In genomic region chr1:171425126-171425525, GRCm38 (mm10) we compare ENCODE assay signal across 13 mouse cellular contexts. TPM values are rescaled to one million over a fixed set of nuclear protein-coding genes. Genes with fewer than 3 reads are reported as not detected.
DNase-seq lines count a peak whose midpoint lies in the region; ATAC-seq and TF ChIP-seq lines count a peak whose summit lies in the region.
"Had no signal": no experiment of that assay in that cellular context is flagged by ENCODE, and none has a peak within 500 bp of the region (broad histone marks: within the 10 kb centered on the region; RNA-seq: fewer than 3 reads in every experiment).

No protein-coding gene starts in this region.

- no peak overlapping the region for H3K4me3 ChIP-seq in intestine, embryonic 15.5 days (replicated peaks)
- H3K4me3 ChIP-seq in midbrain, postnatal 0 days (ENCODE audit: low read depth, low read length), result no peak overlapping the region
- H3K4me3 ChIP-seq: embryonic facial prominence, embryonic 13.5 days; forebrain, embryonic 15.5 days; neural tube, embryonic 13.5 days had no signal

- H3K36me3 ChIP-seq in intestine, embryonic 15.5 days, result no peaks in the 10 kb centered on the region
- no peaks in the 10 kb centered on the region for H3K36me3 ChIP-seq in midbrain, postnatal 0 days (ENCODE audit: insufficient read depth, low read length)

- 29% methylated on average over 4 of the region's 4 CpGs for WGBS in intestine, embryonic 15.5 days
- WGBS in midbrain, postnatal 0 days, result 86% methylated on average over 4 of the region's 4 CpGs

- ATAC-seq in intestine, embryonic 15.5 days, result peak; percentile 75
- ATAC-seq in midbrain, postnatal 0 days (ENCODE audit: low FRiP score), result no peak
- ATAC-seq: forebrain, embryonic 15.5 days had no signal

- no peak overlapping the region for H3K4me2 ChIP-seq in intestine, embryonic 15.5 days (replicated peaks)
- H3K4me2 ChIP-seq in midbrain, postnatal 0 days (ENCODE audit: low read depth, low read length, poor library complexity, severe bottlenecking), result no peak overlapping the region
- H3K4me2 ChIP-seq: embryonic facial prominence, embryonic 13.5 days; forebrain, embryonic 15.5 days; neural tube, embryonic 13.5 days had no signal

- no peak overlapping the region for H3K27ac ChIP-seq in intestine, embryonic 15.5 days
- H3K27ac ChIP-seq in midbrain, postnatal 0 days (ENCODE audit: low read depth, low read length), result no peak overlapping the region
- H3K27ac ChIP-seq: embryonic facial prominence, embryonic 13.5 days; forebrain, embryonic 15.5 days; neural tube, embryonic 13.5 days had no signal

- no peaks in the 10 kb centered on the region for H3K9me3 ChIP-seq in intestine, embryonic 15.5 days
- H3K9me3 ChIP-seq in midbrain, postnatal 0 days (ENCODE audit: low read length), result no peaks in the 10 kb centered on the region
- H3K9me3 ChIP-seq: embryonic facial prominence, embryonic 13.5 days; forebrain, embryonic 15.5 days; neural tube, embryonic 13.5 days had no signal

- H3K9ac ChIP-seq in intestine, embryonic 15.5 days, result no peak overlapping the region
- no peak overlapping the region for H3K9ac ChIP-seq in midbrain, postnatal 0 days (replicated peaks; ENCODE audit: low read length, poor library complexity, severe bottlenecking)
- H3K9ac ChIP-seq: embryonic facial prominence, embryonic 13.5 days; forebrain, embryonic 15.5 days; neural tube, embryonic 13.5 days had no signal

- no peaks in the 10 kb centered on the region; the same call in 1 of the 2 replicates for H3K27me3 ChIP-seq in intestine, embryonic 15.5 days (replicated peaks)
- H3K27me3 ChIP-seq in midbrain, postnatal 0 days (ENCODE audit: insufficient read depth, low read length), result no peaks in the 10 kb centered on the region
- H3K27me3 ChIP-seq: embryonic facial prominence, embryonic 13.5 days; forebrain, embryonic 15.5 days; neural tube, embryonic 13.5 days had no signal

- TF ChIP-seq CTCF in midbrain, postnatal 0 days (IDR thresholded peaks at IDR 0.05), result no peak

- peak; percentile 63 for DNase-seq in ovary, postnatal 36 days (ENCODE audit: low spot score)
- DNase-seq in ovary, postnatal 10 days (ENCODE audit: low spot score), result no peak
- DNase-seq in adrenal gland, postnatal 25 days, result peak; percentile 77
- DNase-seq in testis, postnatal 10 days (ENCODE audit: low spot score), result peak; percentile 83
- DNase-seq in left cerebral cortex, adult 18-20 months (ENCODE audit: low spot score in 2 of 2), result no peak
- DNase-seq in left cerebral cortex, adult 11 months (ENCODE audit: low spot score), result no peak
- DNase-seq in midbrain, postnatal 0 days (ENCODE audit: low spot score), result no peak
- DNase-seq: cerebellum, adult 8-10 months; left cerebral cortex, postnatal 4 days had no signal

- H3K4me1 ChIP-seq in intestine, embryonic 15.5 days (replicated peaks), result peaks cover 8% of the 10 kb centered on the region; the same call in 1 of the 2 replicates
- H3K4me1 ChIP-seq in midbrain, postnatal 0 days (ENCODE audit: insufficient read depth, low read length), result no peaks in the 10 kb centered on the region
- H3K4me1 ChIP-seq: embryonic facial prominence, embryonic 13.5 days; forebrain, embryonic 15.5 days; neural tube, embryonic 13.5 days had no signal

RNA-seq across cellular contexts. Expression of gene Tstd1, which starts 6.5 kb away (rescaled TPM):
- total RNA-seq in adrenal gland, postnatal 25 days (2021), result 5.2 and 6.3 TPM in 2 replicates
- polyA plus RNA-seq in intestine, embryonic 15.5 days (2015; fragmentation: Nextera tagmentation; extraction: Ambion mirVana), result 3.3 and 3.8 TPM in 2 replicates
- total RNA-seq in left cerebral cortex, adult 18-20 months (2021), result 1 to 10 TPM; 1.4 to 2.3 TPM
- not detected in 2 replicates for total RNA-seq in midbrain, postnatal 0 days (2014; rRNA removed)
- polyA plus RNA-seq in midbrain, postnatal 0 days (2015; fragmentation: Nextera tagmentation; extraction: Ambion mirVana), result 3.1 and 3.9 TPM in 2 replicates

RNA-seq across cellular contexts. Expression of gene F11r, which starts 12.2 kb away (rescaled TPM):
- 40.1 and 59.7 TPM in 2 replicates for total RNA-seq in adrenal gland, postnatal 25 days (2021)
- 88.1 and 100 TPM in 2 replicates for polyA plus RNA-seq in intestine, embryonic 15.5 days (2015; fragmentation: Nextera tagmentation; extraction: Ambion mirVana)
- 1 to 10 TPM; 4.5 to 5.4 TPM for total RNA-seq in left cerebral cortex, adult 18-20 months (2021)
- 6.6 and 9.2 TPM in 2 replicates for total RNA-seq in midbrain, postnatal 0 days (2014; rRNA removed)
- 7.6 and 8.9 TPM in 2 replicates for polyA plus RNA-seq in midbrain, postnatal 0 days (2015; fragmentation: Nextera tagmentation; extraction: Ambion mirVana)

RNA-seq across cellular contexts. Expression of gene Usf1, which starts 14.0 kb away (rescaled TPM):
- total RNA-seq in adrenal gland, postnatal 25 days (2021), result 62.9 and 95.1 TPM in 2 replicates
- 62.1 and 62.5 TPM in 2 replicates for polyA plus RNA-seq in intestine, embryonic 15.5 days (2015; fragmentation: Nextera tagmentation; extraction: Ambion mirVana)
- 100 to 1,000 TPM in 1 of 2 experiments, 10 to 100 TPM in 1; 99.0 to 105 TPM for total RNA-seq in left cerebral cortex, adult 18-20 months (2021)
- total RNA-seq in midbrain, postnatal 0 days (2014; rRNA removed), result 134 and 156 TPM in 2 replicates
- 160 and 167 TPM in 2 replicates for polyA plus RNA-seq in midbrain, postnatal 0 days (2015; fragmentation: Nextera tagmentation; extraction: Ambion mirVana)

RNA-seq across cellular contexts. Expression of gene Arhgap30, which starts 36.4 kb away (rescaled TPM):
- total RNA-seq in adrenal gland, postnatal 25 days (2021), result 1.8 and 2.2 TPM in 2 replicates
- 2.2 and 2.4 TPM in 2 replicates for polyA plus RNA-seq in intestine, embryonic 15.5 days (2015; fragmentation: Nextera tagmentation; extraction: Ambion mirVana)
- total RNA-seq in left cerebral cortex, adult 18-20 months (2021), result 1 to 10 TPM; 2.2 to 2.6 TPM
- 0.82 and 1.1 TPM in 2 replicates for total RNA-seq in midbrain, postnatal 0 days (2014; rRNA removed)
- 0.75 and 0.81 TPM in 2 replicates for polyA plus RNA-seq in midbrain, postnatal 0 days (2015; fragmentation: Nextera tagmentation; extraction: Ambion mirVana)

RNA-seq across cellular contexts. Expression of gene Nectin4, which starts 55.2 kb away (rescaled TPM):
- 0.12 TPM in 1 of 2 replicates, not detected in the other for total RNA-seq in adrenal gland, postnatal 25 days (2021)
- 3.7 and 3.8 TPM in 2 replicates for polyA plus RNA-seq in intestine, embryonic 15.5 days (2015; fragmentation: Nextera tagmentation; extraction: Ambion mirVana)
- total RNA-seq in left cerebral cortex, adult 18-20 months (2021), result 1 to 10 TPM; 3.6 to 4.7 TPM
- total RNA-seq in midbrain, postnatal 0 days (2014; rRNA removed), result 4.7 and 9.3 TPM in 2 replicates
- polyA plus RNA-seq in midbrain, postnatal 0 days (2015; fragmentation: Nextera tagmentation; extraction: Ambion mirVana), result 4.8 TPM in 2 replicates

Comparison
In these comparisons a context has a peak if more than half of its experiments do, and no peak if none do; other contexts are left out.
1. DNase-seq: peak in ovary, postnatal 36 days (single experiment), adrenal gland, postnatal 25 days (single experiment) and testis, postnatal 10 days (single experiment); none in ovary, postnatal 10 days (single experiment), left cerebral cortex, adult 18-20 months (0 of 2), left cerebral cortex, adult 11 months (single experiment) and midbrain, postnatal 0 days (single experiment).